Mouse (Mus musculus) limb, embryonic 13.5 days (tissue): Measurements from ENCODE around the gene Abcd1. TPM values are rescaled to one million over a fixed set of nuclear protein-coding genes. Genes with fewer than 3 reads are reported as not detected.

ENCODE experiments used
- ATAC-seq: fragments of 200-750 bp; cut with Nextera tagmentation; 2 replicates; pipeline ENCODE4 v1.8.0; 2017; ENCODE audit warnings: low read depth, moderate number of reproducible peaks, moderate TSS enrichment; ENCODE audit not compliant: low FRiP score
- H3K27ac ChIP-seq: fragments of 300-500 bp; sonication (generic); 2 replicates; pipeline ENCODE4 v1.5.1; 2015; ENCODE audit warnings: inconsistent platforms, mild to moderate bottlenecking, moderate library complexity
- H3K27me3 ChIP-seq: fragments of 300-500 bp; sonication (generic); 2 replicates; pipeline ENCODE4 v1.6.1; 2015; ENCODE audit warnings: mild to moderate bottlenecking, inconsistent platforms
- H3K36me3 ChIP-seq: fragments of 300-500 bp; sonication (generic); 2 replicates; pipeline ENCODE4 v1.6.1; 2015; ENCODE audit warnings: inconsistent platforms, mild to moderate bottlenecking, moderate library complexity
- H3K4me1 ChIP-seq: fragments of 300-500 bp; sonication (generic); 2 replicates; pipeline ENCODE4 v1.6.1; 2015; ENCODE audit warnings: inconsistent platforms
- H3K4me2 ChIP-seq: fragments of 300-500 bp; sonication (generic); replicated peaks from 2 replicates; pipeline ENCODE4 v1.6.1; 2015; ENCODE audit warnings: inconsistent platforms, mild to moderate bottlenecking, moderate library complexity
- H3K4me3 ChIP-seq: fragments of 300-500 bp; sonication (generic); 2 replicates; pipeline ENCODE4 v1.5.1; 2015; ENCODE audit warnings: moderate library complexity, mild to moderate bottlenecking, inconsistent platforms
- H3K9ac ChIP-seq: fragments of 300-500 bp; sonication (generic); 2 replicates; pipeline ENCODE4 v1.6.1; 2015; ENCODE audit warnings: mild to moderate bottlenecking, inconsistent platforms
- H3K9me3 ChIP-seq: fragments of 300-500 bp; sonication (generic); 2 replicates; pipeline ENCODE4 v1.6.1; 2016; ENCODE audit warnings: inconsistent platforms
- WGBS: fragments of 180-500 bp; shearing (Covaris S2); methylation state at CpG from one replicate; pipeline ENCODE4 v1.1.7; 2015; 5-methylcytosine and 5-hydroxymethylcytosine counted together
- polyA plus RNA-seq: library from polyadenylated mRNA; unstranded; fragments of >200 nt; fragmentation: Nextera tagmentation; extraction: Ambion mirVana; gene quantifications from 2 replicates; pipeline ENCODE4 v1.2.1, GENCODE M21; 2015

The Abcd1 gene
- polyA plus RNA-seq, 1 experiment from 2014 or later, result 17.1 TPM

- 85% methylated on average over 1 of the region's 1 CpGs for WGBS
- Histone ChIP-seq H3K9ac (no peak overlapping the region), H3K4me3 (no peak overlapping the region), H3K9me3 (no peaks in the 10 kb centered on the region), H3K4me2 (no peak overlapping the region), H3K4me1 (no peaks in the 10 kb centered on the region), H3K27ac (no peak overlapping the region), H3K36me3 (no peaks in the 10 kb centered on the region), H3K27me3 (no peaks in the 10 kb centered on the region)
- no peak for ATAC-seq
Measured at GRCm38 (mm10) chrX:73748977-73749376, 32.6 kb downstream of the Abcd1 start.

- Histone ChIP-seq H3K9me3 (no peaks in the 10 kb centered on the region), H3K4me3 (no peak within 1 kb of the TSS), H3K27ac (no peak within 1 kb of the TSS), H3K27me3 (peaks cover 10% of the 10 kb centered on the region; the same call in 1 of the 2 replicates), H3K9ac (no peak within 1 kb of the TSS), H3K4me2 (no peak within 1 kb of the TSS), H3K36me3 (no peaks in the 10 kb centered on the region), H3K4me1 (no peaks in the 10 kb centered on the region)
- WGBS, result 73% methylated on average over 5 of the region's 5 CpGs
- ATAC-seq, result no peak
Measured at GRCm38 (mm10) chrX:73756334-73757140, 40.1 kb downstream of the Abcd1 start, which contains the start of gene Plxnb3. Gene Plxnb3, plus strand, starts transcription at chrX:73757090.

GRCm38 (mm10) chrX:73758611-73759290 is 42.4 kb downstream of the Abcd1 start:
- WGBS, result 83% methylated on average over 13 of the region's 13 CpGs
- Histone ChIP-seq H3K4me3 (no peak overlapping the region), H3K27me3 (peaks cover 10% of the 10 kb centered on the region; the same call in 1 of the 2 replicates), H3K9ac (no peak overlapping the region), H3K27ac (no peak overlapping the region), H3K36me3 (no peaks in the 10 kb centered on the region), H3K9me3 (no peaks in the 10 kb centered on the region), H3K4me2 (no peak overlapping the region), H3K4me1 (no peaks in the 10 kb centered on the region)
- ATAC-seq, result no peak

- 65% methylated on average over 1 of the region's 1 CpGs for WGBS
- ATAC-seq, result no peak
- no peak overlapping the region for H3K4me3 ChIP-seq
Measured at GRCm38 (mm10) chrX:73765311-73765710, 48.9 kb downstream of the Abcd1 start.

GRCm38 (mm10) chrX:73767267-73767666 is 50.9 kb downstream of the Abcd1 start:
- Histone ChIP-seq H3K36me3 (no peaks in the 10 kb centered on the region), H3K4me1 (no peaks in the 10 kb centered on the region), H3K9me3 (no peaks in the 10 kb centered on the region), H3K4me2 (no peak overlapping the region), H3K4me3 (no peak overlapping the region), H3K27ac (no peak overlapping the region), H3K27me3 (no peaks in the 10 kb centered on the region; the same call in 1 of the 2 replicates), H3K9ac (no peak overlapping the region)
- WGBS, result 48% methylated on average over 9 of the region's 9 CpGs
- no peak for ATAC-seq

More at GRCm38 (mm10) chrX:73765311-73765710, 48.9 kb downstream of the Abcd1 start:
- H3K9ac ChIP-seq, result no peak overlapping the region
- no peaks in the 10 kb centered on the region for H3K4me1 ChIP-seq
- H3K36me3 ChIP-seq, result no peaks in the 10 kb centered on the region
- H3K27ac ChIP-seq, result no peak overlapping the region
- no peak overlapping the region for H3K4me2 ChIP-seq
- H3K9me3 ChIP-seq, result no peaks in the 10 kb centered on the region
- no peaks in the 10 kb centered on the region; the same call in 1 of the 2 replicates for H3K27me3 ChIP-seq

DNA sequence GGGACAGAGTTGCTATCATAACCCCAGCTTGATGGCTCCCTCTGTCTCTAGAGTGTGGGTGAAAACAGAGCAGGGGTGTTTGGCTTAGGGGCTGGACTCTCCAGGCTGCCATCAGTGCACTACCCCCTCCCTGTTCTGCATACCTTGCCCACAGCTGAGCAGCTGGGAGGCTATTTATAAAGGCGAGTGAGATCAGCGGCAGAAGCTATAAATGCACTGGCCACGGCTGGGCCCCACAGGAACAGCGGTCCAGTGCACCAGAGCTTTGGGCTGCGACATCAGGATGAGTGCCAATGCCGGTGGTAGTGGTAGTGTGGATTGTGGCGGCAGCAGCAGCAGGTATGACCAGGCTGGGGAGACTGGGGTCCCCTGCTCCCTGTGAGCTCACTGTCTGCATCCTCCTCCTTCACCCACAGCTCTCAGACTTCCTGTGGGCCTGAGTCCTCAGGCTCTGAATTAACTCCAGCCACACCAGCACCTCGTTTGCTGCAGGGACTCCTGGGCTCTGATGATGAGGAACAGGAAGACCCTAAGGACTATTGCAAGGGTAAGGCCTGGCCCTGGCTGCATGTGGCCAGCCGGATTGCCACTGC is 57.9 kb downstream of the Abcd1 start, which contains the start of gene Srpk3:
Gene Srpk3 (plus strand): TSS at position 238 of the 593 bp plus-strand sequence.
- Histone ChIP-seq H3K27ac (no peak within 1 kb of the TSS; the same call in 1 of the 2 replicates), H3K9ac (0 out of 2 replicates have a peak within 1 kb of the TSS, but pooled peaks have one; percentile 13), H3K9me3 (no peaks in the 10 kb centered on the region), H3K27me3 (no peaks in the 10 kb centered on the region), H3K36me3 (peaks cover 30% of the 10 kb centered on the region), H3K4me3 (no peak within 1 kb of the TSS), H3K4me1 (0 out of 2 replicates have a peak, but pooled peaks cover 7% of the 10 kb centered on the region), H3K4me2 (no peak within 1 kb of the TSS)
- peak; percentile 17; the same call in 1 of the 2 replicates for ATAC-seq
- WGBS, result 38% methylated on average over 9 of the region's 9 CpGs

GRCm38 (mm10) chrX:73774802-73775483 is 58.5 kb downstream of the Abcd1 start:
- 70% methylated on average over 10 of the region's 10 CpGs for WGBS
- Histone ChIP-seq H3K36me3 (peaks cover 36% of the 10 kb centered on the region), H3K4me2 (no peak overlapping the region), H3K9me3 (no peaks in the 10 kb centered on the region), H3K4me1 (0 out of 2 replicates have a peak, but pooled peaks cover 7% of the 10 kb centered on the region), H3K9ac (0 out of 2 replicates have a peak overlapping the region, but pooled peaks have one; percentile 13), H3K4me3 (no peak overlapping the region), H3K27me3 (no peaks in the 10 kb centered on the region), H3K27ac (no peak overlapping the region)
- ATAC-seq, result peak; percentile 68; the same call in 1 of the 2 replicates

DNA sequence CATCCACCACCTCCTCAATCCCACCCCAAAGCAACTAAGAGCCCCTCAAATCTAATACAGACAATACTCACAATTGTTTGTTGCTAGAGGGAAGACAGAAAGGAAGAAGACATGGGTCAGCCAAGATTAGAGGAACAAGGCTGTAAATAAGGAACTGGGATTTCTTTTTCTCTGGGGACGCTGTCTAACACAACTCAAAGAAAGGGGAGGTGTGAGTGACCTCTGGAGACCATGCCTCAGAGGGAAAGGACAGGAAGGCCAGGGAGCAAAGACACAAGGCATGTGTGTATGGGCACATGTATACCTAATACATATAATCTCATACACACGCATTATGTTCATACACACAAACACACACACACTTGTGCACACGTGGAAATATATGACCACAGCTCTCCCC is 65.8 kb downstream of the Abcd1 start:
- Histone ChIP-seq H3K27ac (no peak overlapping the region), H3K36me3 (peaks cover 47% of the 10 kb centered on the region), H3K4me2 (no peak overlapping the region), H3K9me3 (no peaks in the 10 kb centered on the region), H3K9ac (no peak overlapping the region), H3K4me3 (no peak overlapping the region), H3K27me3 (peaks cover 5% of the 10 kb centered on the region), H3K4me1 (peaks cover 10% of the 10 kb centered on the region)
- 89% methylated on average over 3 of the region's 3 CpGs for WGBS
- no peak for ATAC-seq

DNA sequence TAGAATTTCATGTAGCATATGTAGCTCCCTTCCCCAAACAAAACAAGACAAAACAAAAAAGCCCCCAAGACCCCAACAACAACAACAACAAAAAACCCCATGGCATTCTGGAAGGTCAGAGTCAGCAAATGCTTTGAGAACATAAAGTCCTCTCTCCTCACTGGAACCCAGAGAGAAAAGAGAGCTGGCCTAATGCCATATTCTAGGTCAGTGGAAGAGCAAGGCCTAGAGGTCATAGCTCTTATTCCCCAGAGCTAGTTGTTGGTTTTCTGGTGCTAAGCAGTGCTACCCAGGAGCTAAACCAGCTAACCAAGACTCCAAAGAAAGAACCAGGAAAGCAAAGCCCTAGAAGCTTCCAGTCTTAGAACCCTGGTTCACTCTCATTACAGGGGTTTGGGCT is 69.3 kb downstream of the Abcd1 start:
- Histone ChIP-seq H3K9me3 (no peaks in the 10 kb centered on the region), H3K4me1 (peaks cover 12% of the 10 kb centered on the region), H3K4me2 (peak overlapping the region; percentile 68), H3K4me3 (peak overlapping the region; percentile 60), H3K9ac (peak overlapping the region; percentile 75), H3K36me3 (peaks cover 27% of the 10 kb centered on the region), H3K27me3 (peaks cover 5% of the 10 kb centered on the region), H3K27ac (0 out of 2 replicates have a peak overlapping the region, but pooled peaks have one; percentile 85)
- no peak for ATAC-seq

DNA sequence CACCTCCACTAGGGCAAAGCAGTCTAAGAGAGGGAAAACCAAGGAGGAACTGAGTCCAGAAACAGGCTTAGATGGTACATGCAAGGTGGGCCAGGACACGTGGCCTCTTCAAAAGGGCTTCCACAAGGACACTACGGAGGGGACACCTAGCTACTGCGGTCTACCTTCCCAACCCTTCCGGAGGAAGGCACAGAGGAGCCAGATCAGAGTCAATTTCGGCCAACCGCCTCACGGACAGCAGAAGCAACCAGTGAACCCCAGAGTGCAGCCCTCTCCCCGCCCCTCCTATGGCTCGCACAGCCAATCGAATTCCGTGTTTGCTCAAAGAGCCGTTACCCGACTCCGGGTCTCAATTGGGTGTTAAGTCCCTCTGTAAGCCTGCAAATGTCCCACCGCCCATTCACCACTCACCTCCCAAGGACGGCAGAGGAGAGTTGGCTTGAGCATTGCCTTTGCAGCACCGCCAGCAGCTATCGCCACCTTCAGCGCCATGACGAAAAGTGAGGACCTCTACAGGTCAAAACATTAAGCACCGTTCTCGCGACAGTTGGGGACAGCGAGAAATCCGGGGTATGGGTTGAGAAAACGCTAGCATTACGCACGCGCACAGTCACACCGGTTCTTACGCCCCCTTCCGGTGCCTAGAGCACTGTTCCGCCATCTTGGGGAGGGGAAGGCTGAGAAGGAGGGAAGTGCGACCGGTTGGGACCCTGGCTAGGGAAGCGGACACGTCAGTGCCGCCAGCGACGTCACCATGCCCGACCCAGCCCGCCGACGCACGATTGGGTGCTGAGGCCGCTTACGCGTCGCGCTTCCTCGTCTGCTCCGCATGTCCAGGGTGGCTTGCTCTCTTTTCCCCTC is 70.2 kb downstream of the Abcd1 start, which contains the start of the genes Idh3g and Ssr4:
Gene Idh3g (minus strand): TSS at position 534 of the 861 bp plus-strand sequence.
Gene Ssr4 (plus strand): TSS at position 665 of the 861 bp plus-strand sequence.
- Histone ChIP-seq H3K4me1 (peaks cover 12% of the 10 kb centered on the region), H3K36me3 (peaks cover 25% of the 10 kb centered on the region), H3K27ac (peak within 1 kb of the TSS; percentile 85; the same call in 1 of the 2 replicates), H3K4me2 (peak within 1 kb of the TSS; percentile 68), H3K9me3 (no peaks in the 10 kb centered on the region), H3K9ac (peak within 1 kb of the TSS; percentile 75), H3K27me3 (peaks cover 5% of the 10 kb centered on the region), H3K4me3 (peak within 1 kb of the TSS; percentile 60)
- 20% methylated on average over 52 of the region's 52 CpGs for WGBS
- ATAC-seq, result peak; percentile 95
